Mouse (Mus musculus) embryonic facial prominence, embryonic 11.5 days (tissue): ENCODE results near the gene Dock4. TPM values are rescaled to one million over a fixed set of nuclear protein-coding genes. Genes with fewer than 3 reads are reported as not detected.

Experiments used
- ATAC-seq: fragments of 200-750 bp; cut with Nextera tagmentation; replicated peaks from 2 replicates; pipeline ENCODE4 v1.8.0; 2017; ENCODE audit warnings: low read depth; ENCODE audit not compliant: insufficient number of reproducible peaks, low FRiP score, low TSS enrichment
- DNase-seq: peaks from one replicate; pipeline ENCODE4 v3.0.0-alpha.2; 2015; ENCODE audit warnings: low spot score
- H3K27ac ChIP-seq: fragments of 300-500 bp; sonication (generic); replicated peaks from 2 replicates; pipeline ENCODE4 v1.5.1; 2014; ENCODE audit warnings: mild to moderate bottlenecking, low read depth, low read length, control low read depth
- H3K27me3 ChIP-seq: fragments of 300-500 bp; sonication (generic); 2 replicates; pipeline ENCODE4 v1.6.1; 2014; ENCODE audit warnings: mild to moderate bottlenecking, low read length, moderate library complexity, mixed read lengths; ENCODE audit not compliant: control insufficient read depth, insufficient read depth
- H3K36me3 ChIP-seq: fragments of 300-500 bp; sonication (generic); replicated peaks from 2 replicates; pipeline ENCODE4 v1.6.1; 2014; ENCODE audit warnings: low read depth, mild to moderate bottlenecking, low read length, moderate library complexity, mixed read lengths; ENCODE audit not compliant: control insufficient read depth, insufficient read depth
- H3K4me1 ChIP-seq: fragments of 300-500 bp; sonication (generic); 2 replicates; pipeline ENCODE4 v1.6.1; 2014; ENCODE audit warnings: low read length, mixed read lengths; ENCODE audit not compliant: control insufficient read depth, insufficient read depth
- H3K4me2 ChIP-seq: fragments of 300-500 bp; sonication (generic); 2 replicates; pipeline ENCODE4 v1.6.1; 2014; ENCODE audit warnings: low read depth, mild to moderate bottlenecking, control low read depth, low read length, moderate library complexity
- H3K4me3 ChIP-seq: fragments of 300-500 bp; sonication (generic); 2 replicates; pipeline ENCODE4 v1.5.1; 2014; ENCODE audit warnings: low read depth, low read length, control low read depth
- H3K9ac ChIP-seq: fragments of 300-500 bp; sonication (generic); replicated peaks from 2 replicates; pipeline ENCODE4 v1.6.1; 2014; ENCODE audit warnings: mild to moderate bottlenecking, control low read depth, low read length
- H3K9me3 ChIP-seq: fragments of 300-500 bp; sonication (generic); replicated peaks from 2 replicates; pipeline ENCODE4 v1.6.1; 2016; ENCODE audit warnings: mild to moderate bottlenecking, low read length, inconsistent platforms, mixed read lengths; ENCODE audit not compliant: control insufficient read depth
- WGBS: fragments of 180-500 bp; shearing (Covaris S2); extraction: QIAGEN DNeasy Blood & Tissue Kit; methylation state at CpG from one replicate; pipeline ENCODE4 v1.1.7; 2014; 5-methylcytosine and 5-hydroxymethylcytosine counted together
- polyA plus RNA-seq: library from polyadenylated mRNA; unstranded; fragments of >200 nt; fragmentation: Nextera tagmentation; extraction: Ambion mirVana; gene quantifications from 2 replicates; pipeline ENCODE4 v1.2.1, GENCODE M21; 2014

Dock4 gene
- polyA plus RNA-seq, 1 experiment from 2014 or later, result 10.7 TPM

DNA sequence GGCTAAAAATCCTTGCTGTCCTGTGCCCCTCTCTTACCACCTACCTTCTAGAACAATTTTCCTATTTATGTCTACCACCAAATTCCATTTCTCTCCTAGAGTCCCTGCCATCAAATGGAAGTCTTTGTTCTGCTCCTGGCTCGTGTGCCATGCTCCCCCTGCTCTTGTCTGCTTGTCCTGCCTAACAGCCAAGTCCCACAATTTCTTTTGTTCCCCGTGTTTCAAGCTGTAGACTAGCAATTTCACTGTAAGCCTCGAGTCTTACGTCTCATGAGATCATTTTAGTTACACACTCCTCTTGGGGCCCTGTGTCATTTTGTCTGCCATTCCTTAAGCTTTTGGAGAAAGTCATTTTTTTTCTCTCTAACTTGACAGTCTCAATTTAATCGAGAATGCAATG, 268.5 kb downstream of the Dock4 start:
- 52% methylated on average over 5 of the region's 5 CpGs for WGBS
- Histone ChIP-seq H3K4me1 (no peaks in the 10 kb centered on the region), H3K9ac (no peak overlapping the region), H3K4me2 (no peak overlapping the region), H3K9me3 (no peaks in the 10 kb centered on the region), H3K27ac (no peak overlapping the region), H3K4me3 (no peak overlapping the region), H3K27me3 (no peaks in the 10 kb centered on the region), H3K36me3 (no peaks in the 10 kb centered on the region)
- DNase-seq (no peak), ATAC-seq (no peak)

DNA sequence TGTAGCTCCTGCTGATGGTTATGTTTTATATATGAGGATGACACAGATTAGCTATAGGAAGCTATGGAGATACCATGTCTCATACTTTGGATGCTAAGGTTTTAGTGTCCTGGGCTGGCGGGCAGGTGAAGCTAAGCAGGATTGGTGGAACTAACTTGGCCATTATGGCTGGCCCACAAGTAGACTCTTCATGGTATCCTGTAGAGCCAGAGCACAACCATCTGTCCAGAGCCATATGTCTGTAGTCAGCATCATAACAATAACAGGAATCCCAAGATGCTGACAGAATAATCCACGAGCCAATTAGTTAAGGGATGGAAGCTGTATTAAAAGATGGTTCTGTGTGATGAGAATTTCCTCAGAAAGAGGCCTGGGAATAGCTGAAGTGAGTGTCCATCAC, 269.4 kb downstream of the Dock4 start:
- Histone ChIP-seq H3K9me3 (no peaks in the 10 kb centered on the region), H3K9ac (no peak overlapping the region), H3K27me3 (no peaks in the 10 kb centered on the region), H3K4me1 (no peaks in the 10 kb centered on the region), H3K27ac (no peak overlapping the region), H3K4me3 (no peak overlapping the region), H3K4me2 (no peak overlapping the region), H3K36me3 (no peaks in the 10 kb centered on the region)
- WGBS, result 87% methylated on average over 2 of the region's 2 CpGs
- no peak for DNase-seq
- ATAC-seq, result no peak

DNA sequence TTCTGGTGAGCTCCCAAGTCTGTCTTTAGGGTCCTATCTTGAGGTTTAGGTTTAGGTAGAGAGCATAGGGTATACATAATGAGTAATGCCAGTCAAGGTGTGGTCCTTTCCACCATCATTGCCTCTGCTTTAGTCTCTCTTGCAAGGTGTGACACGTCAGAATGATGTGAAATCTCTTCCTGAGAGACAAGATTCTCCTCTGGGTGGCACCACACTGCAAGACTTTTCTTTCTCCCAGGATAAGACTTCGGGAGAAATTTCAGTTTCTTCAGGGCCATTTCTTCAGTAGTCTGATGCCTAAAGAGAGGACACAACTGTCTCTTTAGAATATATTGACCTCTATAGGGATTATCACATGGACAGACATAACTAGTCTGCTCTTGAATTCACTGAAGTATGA, 282.6 kb downstream of the Dock4 start:
- Histone ChIP-seq H3K9ac (no peak overlapping the region), H3K36me3 (no peaks in the 10 kb centered on the region), H3K27ac (no peak overlapping the region), H3K4me1 (no peaks in the 10 kb centered on the region), H3K9me3 (no peaks in the 10 kb centered on the region), H3K27me3 (no peaks in the 10 kb centered on the region), H3K4me2 (no peak overlapping the region), H3K4me3 (no peak overlapping the region)
- 72% methylated on average over 2 of the region's 2 CpGs for WGBS
- DNase-seq (no peak), ATAC-seq (no peak)

DNA sequence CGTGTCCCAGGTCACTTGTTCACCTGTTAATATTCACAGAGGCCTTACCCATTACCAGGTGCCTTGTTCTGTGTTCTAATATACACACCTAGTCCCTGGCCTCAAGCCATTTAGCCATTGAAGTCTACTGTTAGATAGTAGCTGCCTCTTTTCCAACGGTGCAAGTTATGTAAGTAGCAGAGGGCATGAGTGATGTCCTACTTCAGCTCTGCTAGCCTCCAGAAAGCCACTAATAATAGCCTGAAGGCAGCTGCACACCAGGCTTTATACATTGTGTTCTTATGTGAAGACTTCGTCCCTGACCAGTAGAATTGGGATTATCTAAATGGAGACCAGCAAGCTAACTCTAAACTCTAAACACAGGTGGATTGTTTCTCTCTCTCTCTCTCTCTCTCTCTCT, 285.0 kb downstream of the Dock4 start:
- Histone ChIP-seq H3K4me3 (no peak overlapping the region), H3K27me3 (no peaks in the 10 kb centered on the region), H3K27ac (no peak overlapping the region), H3K36me3 (no peaks in the 10 kb centered on the region), H3K4me2 (no peak overlapping the region), H3K9ac (no peak overlapping the region), H3K4me1 (no peaks in the 10 kb centered on the region), H3K9me3 (no peaks in the 10 kb centered on the region)
- ATAC-seq, result no peak
- 82% methylated on average over 3 of the region's 3 CpGs for WGBS
- no peak for DNase-seq

DNA sequence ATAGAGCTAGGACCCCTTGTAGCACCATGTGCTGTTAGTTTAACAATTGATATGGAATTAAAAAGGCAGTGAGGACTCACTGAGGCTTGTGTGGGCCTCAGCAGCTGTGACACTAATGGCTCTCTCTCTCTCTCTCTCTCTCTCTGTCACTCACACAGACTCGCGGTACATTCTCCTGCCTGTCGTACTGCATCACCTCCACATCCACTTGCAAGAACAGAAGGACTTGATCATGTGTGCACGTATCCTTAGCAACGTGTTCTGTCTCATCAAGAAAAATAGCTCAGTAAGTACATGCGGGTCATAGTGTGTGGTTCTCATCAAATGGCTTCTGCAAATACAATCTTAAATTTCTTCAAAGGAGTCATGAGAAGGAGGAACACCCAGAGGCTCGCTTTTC, 299.7 kb downstream of the Dock4 start:
- H3K9me3 ChIP-seq, result no peaks in the 10 kb centered on the region
- ATAC-seq, result no peak
- H3K9ac ChIP-seq, result no peak overlapping the region
- H3K4me3 ChIP-seq, result no peak overlapping the region
- H3K36me3 ChIP-seq, result no peaks in the 10 kb centered on the region
- no peaks in the 10 kb centered on the region for H3K4me1 ChIP-seq
- H3K4me2 ChIP-seq, result no peak overlapping the region
- no peak overlapping the region for H3K27ac ChIP-seq
- 85% methylated on average over 7 of the region's 7 CpGs for WGBS
- H3K27me3 ChIP-seq, result no peaks in the 10 kb centered on the region
- DNase-seq, result no peak

DNA sequence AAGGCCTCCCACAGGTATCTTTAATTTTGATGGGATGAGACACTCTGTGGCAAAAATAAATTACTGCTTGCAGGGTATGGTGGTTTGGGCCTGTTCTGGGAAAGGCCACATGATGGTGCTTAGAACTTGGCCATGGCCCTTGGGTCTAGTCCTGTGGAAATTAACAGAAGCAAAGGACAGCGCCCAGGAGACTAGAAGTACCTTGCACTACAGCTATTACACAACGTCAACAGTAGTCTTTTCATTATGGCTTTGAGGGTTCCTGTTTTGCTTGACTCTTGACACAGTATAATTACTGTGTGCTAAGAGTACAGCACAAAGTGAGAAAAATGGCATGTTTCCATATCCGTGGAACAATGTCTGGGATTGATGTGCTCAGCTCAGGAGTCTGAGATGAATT, 300.3 kb downstream of the Dock4 start:
- no peak overlapping the region for H3K4me2 ChIP-seq
- no peaks in the 10 kb centered on the region for H3K4me1 ChIP-seq
- no peak overlapping the region for H3K4me3 ChIP-seq
- ATAC-seq, result no peak
- no peaks in the 10 kb centered on the region for H3K27me3 ChIP-seq
- no peak overlapping the region for H3K27ac ChIP-seq
- no peaks in the 10 kb centered on the region for H3K9me3 ChIP-seq
- no peak for DNase-seq
- no peaks in the 10 kb centered on the region for H3K36me3 ChIP-seq
- 78% methylated on average over 3 of the region's 3 CpGs for WGBS
- H3K9ac ChIP-seq, result no peak overlapping the region

DNA sequence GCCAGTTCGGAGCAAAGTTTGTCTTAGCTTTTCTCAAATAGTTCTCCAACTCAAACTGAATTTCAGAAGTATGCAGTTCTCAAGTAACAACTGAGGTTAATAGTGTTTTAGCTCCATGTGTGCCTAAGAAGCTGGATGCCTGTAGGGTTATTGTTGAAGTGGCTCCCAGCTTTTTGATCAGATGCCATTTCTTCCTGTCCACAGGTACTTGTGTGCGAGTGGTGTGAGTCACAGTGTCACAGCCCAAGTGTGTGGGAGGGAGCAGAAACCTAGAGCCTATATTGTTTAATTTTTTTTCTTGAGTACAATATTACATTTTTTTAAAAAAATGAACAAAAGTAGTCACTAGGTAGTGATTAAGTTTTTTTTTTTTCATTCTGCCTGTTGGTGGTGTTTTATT, 313.5 kb downstream of the Dock4 start:
- no peak overlapping the region for H3K4me2 ChIP-seq
- DNase-seq, result no peak
- no peaks in the 10 kb centered on the region for H3K36me3 ChIP-seq
- H3K4me1 ChIP-seq, result no peaks in the 10 kb centered on the region
- H3K9me3 ChIP-seq, result no peaks in the 10 kb centered on the region
- no peak overlapping the region for H3K4me3 ChIP-seq
- H3K9ac ChIP-seq, result no peak overlapping the region
- no peak for ATAC-seq
- WGBS, result 85% methylated on average over 2 of the region's 2 CpGs
- H3K27ac ChIP-seq, result no peak overlapping the region
- no peaks in the 10 kb centered on the region for H3K27me3 ChIP-seq

DNA sequence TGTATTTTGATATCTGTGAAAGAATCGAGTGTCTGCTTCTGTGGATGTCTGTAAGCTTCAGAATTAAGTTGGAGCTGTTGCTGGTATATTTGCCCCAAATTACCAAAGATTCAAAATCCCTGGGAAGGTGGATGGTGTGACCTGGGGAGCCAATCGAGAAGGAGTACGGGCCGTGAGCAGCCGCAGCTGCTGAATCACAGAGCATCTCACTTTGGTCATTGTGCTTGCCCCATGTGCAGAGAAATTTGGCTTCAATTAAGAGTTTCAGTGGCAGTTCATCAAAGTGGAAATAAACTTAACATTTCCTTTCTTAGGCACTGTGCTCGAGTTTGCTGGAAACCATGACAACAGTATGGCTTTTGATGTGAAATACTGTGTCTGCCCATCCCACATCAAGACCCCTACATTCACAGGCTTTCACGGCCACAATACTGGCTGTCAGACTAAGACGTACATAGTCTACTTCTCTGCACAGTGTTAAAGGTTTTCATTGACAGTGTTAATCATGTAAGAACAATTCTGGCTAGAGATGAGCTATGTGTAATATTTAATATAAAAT, 321.6 kb downstream of the Dock4 start:
- DNase-seq (no peak), ATAC-seq (no peak)
- Histone ChIP-seq H3K4me1 (no peaks in the 10 kb centered on the region), H3K27me3 (no peaks in the 10 kb centered on the region), H3K9ac (no peak overlapping the region), H3K9me3 (no peaks in the 10 kb centered on the region), H3K27ac (no peak overlapping the region), H3K4me3 (no peak overlapping the region), H3K4me2 (no peak overlapping the region), H3K36me3 (no peaks in the 10 kb centered on the region)
- 85% methylated on average over 8 of the region's 8 CpGs for WGBS
